Mouse (Mus musculus): ENCODE data around the gene 1190005I06Rik. TPM values are rescaled to one million over a fixed set of nuclear protein-coding genes. Genes with fewer than 3 reads are reported as not detected.

Gene 1190005I06Rik
- polyA plus RNA-seq, 2 experiments: 6.4 to 8.7 TPM

DNA sequence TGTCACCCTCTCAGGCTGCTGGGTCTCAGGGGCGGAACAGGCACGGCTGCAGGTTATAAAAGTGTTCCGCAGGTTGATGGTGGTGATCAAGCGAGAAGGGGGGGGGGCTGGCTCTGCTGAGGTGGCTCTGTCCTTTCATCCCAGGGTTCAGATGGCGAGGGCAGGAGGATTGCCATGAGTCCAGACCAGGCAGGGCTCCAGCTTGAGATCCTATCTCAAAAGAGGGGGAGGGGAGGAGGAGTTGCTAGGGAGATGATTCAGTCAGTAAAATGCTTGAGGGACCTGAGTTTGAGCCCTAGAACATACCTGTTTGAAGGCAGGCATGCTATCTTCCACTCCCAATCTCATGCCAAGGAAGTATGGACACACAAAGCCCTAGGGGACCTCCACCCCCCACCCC lies 86.9 kb downstream of the 1190005I06Rik start:
- 61% methylated on average over 5 of the region's 5 CpGs for WGBS
- Histone ChIP-seq H3K4me3 (replicated peaks; ENCODE audit: low read length) (no peak overlapping the region), H3K9ac (ENCODE audit: low read depth, low read length, severe bottlenecking) (no peak overlapping the region), H3K4me2 (replicated peaks; ENCODE audit: low read depth, low read length, severe bottlenecking) (no peak overlapping the region), H3K4me1 (ENCODE audit: control insufficient read depth, insufficient read depth, low read length) (peaks cover 66% of the 10 kb centered on the region), H3K27ac (replicated peaks; ENCODE audit: low read depth, low read length) (no peak overlapping the region), H3K36me3 (ENCODE audit: control insufficient read depth, insufficient read depth, low read length) (0 out of 2 replicates have a peak, but pooled peaks cover 7% of the 10 kb centered on the region), H3K27me3 (ENCODE audit: control insufficient read depth, insufficient read depth, low read length) (no peaks in the 10 kb centered on the region), H3K9me3 (ENCODE audit: control insufficient read depth, low read length) (no peaks in the 10 kb centered on the region)
- DNase-seq (ENCODE audit: low spot score) (no peak), ATAC-seq (ENCODE audit: low FRiP score, low read depth) (no peak)
- no peak for TF ChIP-seq POLR2A (IDR thresholded peaks at IDR 0.05; ENCODE audit: borderline replicate concordance, extremely low read depth, insufficient read depth, insufficient read length)

DNA sequence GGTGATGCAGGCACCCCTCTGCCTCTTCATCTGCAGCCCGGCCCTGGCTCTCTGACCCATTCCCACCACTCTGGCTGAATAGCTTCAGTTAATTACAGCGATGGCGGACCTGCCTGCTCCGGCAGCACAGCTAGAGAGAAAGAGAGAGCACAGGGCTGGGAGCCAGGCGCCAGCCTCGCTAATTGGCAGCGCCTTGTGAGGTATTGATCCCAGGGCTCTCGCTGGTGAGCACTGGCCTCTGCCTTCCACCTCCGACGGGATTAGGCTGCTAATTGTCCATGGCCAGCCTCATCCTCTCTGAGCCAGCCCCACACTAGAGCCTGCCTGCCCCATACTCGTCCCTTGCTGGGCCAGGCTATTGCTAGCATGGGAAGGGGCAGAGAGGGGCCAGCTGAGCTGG lies 87.8 kb downstream of the 1190005I06Rik start:
- Histone ChIP-seq H3K27me3 (ENCODE audit: control insufficient read depth, insufficient read depth, low read length) (no peaks in the 10 kb centered on the region), H3K9ac (ENCODE audit: low read depth, low read length, severe bottlenecking) (no peak overlapping the region), H3K4me3 (replicated peaks; ENCODE audit: low read length) (no peak overlapping the region), H3K4me2 (replicated peaks; ENCODE audit: low read depth, low read length, severe bottlenecking) (no peak overlapping the region), H3K36me3 (ENCODE audit: control insufficient read depth, insufficient read depth, low read length) (0 out of 2 replicates have a peak, but pooled peaks cover 7% of the 10 kb centered on the region), H3K4me1 (ENCODE audit: control insufficient read depth, insufficient read depth, low read length) (peaks cover 59% of the 10 kb centered on the region), H3K9me3 (ENCODE audit: control insufficient read depth, low read length) (no peaks in the 10 kb centered on the region), H3K27ac (replicated peaks; ENCODE audit: low read depth, low read length) (no peak overlapping the region)
- no peak for TF ChIP-seq POLR2A (IDR thresholded peaks at IDR 0.05; ENCODE audit: borderline replicate concordance, extremely low read depth, insufficient read depth, insufficient read length)
- no peak for ATAC-seq (ENCODE audit: low FRiP score, low read depth)
- WGBS: 26% methylated on average over 11 of the region's 11 CpGs
- DNase-seq (ENCODE audit: low spot score): no peak

Other genes starting within 250 kb of the 1190005I06Rik start
- 72.3 and 97.9 TPM in 2 replicates for gene Gins2, start 58.3 kb downstream of the 1190005I06Rik start, polyA plus RNA-seq (2012; rRNA removed)
- gene Gins2, start 58.3 kb downstream of the 1190005I06Rik start, polyA plus RNA-seq (2014; fragmentation: Nextera tagmentation; extraction: Ambion mirVana): 92.4 and 107 TPM in 2 replicates
- 3.4 and 4.3 TPM in 2 replicates for gene Gm27021, start 20.4 kb upstream of the 1190005I06Rik start, polyA plus RNA-seq (2012; rRNA removed)
- 2.2 and 3.0 TPM in 2 replicates for gene Gm27021, start 20.4 kb upstream of the 1190005I06Rik start, polyA plus RNA-seq (2014; fragmentation: Nextera tagmentation; extraction: Ambion mirVana)
- gene Cox4i1, start 20.6 kb upstream of the 1190005I06Rik start, polyA plus RNA-seq (2012; rRNA removed): 736 and 1,017 TPM in 2 replicates
- gene Cox4i1, start 20.6 kb upstream of the 1190005I06Rik start, polyA plus RNA-seq (2014; fragmentation: Nextera tagmentation; extraction: Ambion mirVana): 948 and 964 TPM in 2 replicates
- 109 and 160 TPM in 2 replicates for gene Emc8, start 20.9 kb upstream of the 1190005I06Rik start, polyA plus RNA-seq (2012; rRNA removed)
- 238 and 252 TPM in 2 replicates for gene Emc8, start 20.9 kb upstream of the 1190005I06Rik start, polyA plus RNA-seq (2014; fragmentation: Nextera tagmentation; extraction: Ambion mirVana)
- 2.5 and 4.1 TPM in 2 replicates for gene Irf8, start 88.7 kb upstream of the 1190005I06Rik start, polyA plus RNA-seq (2012; rRNA removed)
- gene Irf8, start 88.7 kb upstream of the 1190005I06Rik start, polyA plus RNA-seq (2014; fragmentation: Nextera tagmentation; extraction: Ambion mirVana): 4.3 and 4.9 TPM in 2 replicates

All from limb, embryonic 14.5 days (tissue).